Mouse (Mus musculus): ENCODE results near the gene Cts8.

Cts8 gene

DNA sequence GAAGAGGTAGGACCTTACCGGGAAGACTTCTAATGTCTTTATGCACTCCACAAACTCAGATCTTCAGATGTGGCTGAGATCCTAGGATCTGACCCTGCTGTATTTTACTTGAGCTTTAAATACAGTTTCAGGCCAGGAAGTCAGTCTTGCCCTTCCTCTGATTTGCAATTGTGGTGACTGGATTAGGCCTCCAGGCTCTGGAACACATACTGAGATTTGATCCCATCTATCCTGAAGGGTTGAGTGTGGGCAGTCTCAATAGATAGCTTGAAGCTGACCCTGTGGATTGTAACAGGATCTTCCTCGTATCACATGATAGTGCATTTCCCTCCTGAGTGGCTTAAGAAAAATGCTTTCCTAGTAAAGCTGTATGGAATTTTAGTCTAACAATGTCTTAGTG is at the start of gene Cts8:
Gene Cts8 (minus strand): TSS at position 101 of the 400 bp plus-strand sequence.
- no peak for DNase-seq (ENCODE audit: extremely low spot score, low read depth, low spot score)

DNA sequence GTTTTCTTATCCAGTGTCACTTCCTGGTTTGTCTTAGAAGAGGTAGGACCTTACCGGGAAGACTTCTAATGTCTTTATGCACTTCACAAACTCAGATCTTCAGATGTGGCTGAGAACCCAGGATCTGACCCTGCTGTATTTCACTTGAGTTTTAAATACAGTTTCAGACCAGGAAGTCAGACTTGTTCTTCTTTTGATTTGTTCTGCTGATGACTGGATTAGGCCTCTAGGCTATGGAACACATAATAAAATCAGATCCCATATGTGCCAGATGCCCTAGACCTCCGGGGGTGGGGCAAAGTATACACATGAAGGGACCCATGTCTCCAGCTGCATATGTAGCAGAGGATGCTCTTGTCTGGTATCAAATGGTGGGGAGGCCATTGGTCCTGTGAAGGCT is 33.6 kb upstream of the Cts8 start, which contains the start of gene Gm49398:
Gene Gm49398 (minus strand): TSS at position 101 of the 400 bp plus-strand sequence.
- no peak for DNase-seq (ENCODE audit: extremely low spot score, low read depth, low spot score)

DNA sequence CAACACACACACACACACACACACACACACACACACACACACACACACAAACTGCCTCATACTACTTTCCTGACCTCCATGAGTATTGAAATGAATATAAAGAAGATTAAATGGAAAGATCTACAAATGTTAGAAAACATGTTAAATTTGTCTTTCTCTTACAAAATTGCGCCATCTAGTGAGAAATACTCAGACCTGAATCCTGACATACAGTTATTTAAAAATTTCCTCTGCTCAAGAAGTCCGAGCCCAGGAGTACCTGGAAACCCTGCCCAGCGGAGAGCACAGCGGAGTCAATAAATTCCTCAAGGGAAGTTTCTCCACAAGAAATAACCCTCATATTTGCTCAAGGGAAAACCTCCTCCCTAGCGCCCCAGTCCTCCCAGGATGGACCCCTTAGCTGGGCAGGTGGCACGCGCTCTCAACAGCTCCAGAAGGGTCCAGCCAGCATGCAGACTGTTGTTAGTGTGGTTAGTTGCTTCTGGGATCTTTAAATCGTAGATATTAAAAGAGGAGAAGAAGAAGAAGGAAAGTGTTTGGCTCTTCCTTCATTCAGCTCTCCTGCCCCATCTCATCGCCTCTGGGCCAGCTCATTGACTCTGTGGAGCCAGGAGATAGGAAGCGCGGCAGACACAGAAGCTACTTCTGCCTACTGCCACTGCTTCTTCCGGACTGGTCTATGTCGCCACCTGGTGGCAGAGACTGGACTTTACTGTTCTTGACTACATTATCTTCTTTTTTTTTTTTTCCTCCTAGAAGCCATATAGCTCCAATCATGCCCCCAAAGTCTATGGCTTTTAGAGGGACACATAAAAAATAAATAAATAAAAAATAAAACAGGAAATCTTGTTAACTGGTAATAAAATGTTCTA is 13.8 kb downstream of the Cts8 start:
- no peak for DNase-seq (ENCODE audit: extremely low spot score, low read depth, low spot score)

DNA sequence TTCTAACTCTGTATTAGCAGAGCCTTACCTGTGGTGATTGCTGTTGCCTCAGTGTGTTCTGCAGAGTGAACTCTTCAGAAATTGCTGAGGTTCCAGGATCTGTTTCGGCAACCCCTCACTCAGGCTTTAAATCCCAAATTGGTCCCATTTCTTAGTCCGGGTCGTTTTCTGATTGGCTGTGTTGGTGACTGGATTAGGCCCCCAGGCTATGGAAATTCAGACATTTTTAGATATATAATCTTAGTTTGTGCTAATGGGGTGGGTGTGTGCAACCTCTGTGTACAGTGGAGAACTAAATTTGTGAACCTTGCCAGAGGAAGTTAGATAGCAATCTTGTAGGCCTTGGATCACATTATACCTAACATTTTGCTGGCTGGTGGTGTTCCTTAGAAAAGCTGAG is 51.8 kb downstream of the Cts8 start, which contains the start of gene Cts6:
Gene Cts6 (minus strand): TSS at position 101 of the 400 bp plus-strand sequence.
- DNase-seq (ENCODE audit: extremely low spot score, low read depth, low spot score) = no peak

Data from hindlimb bud, embryonic 11.5 days (tissue).